ENCODE assay signal across 21 mouse cellular contexts in the genomic region with DNA sequence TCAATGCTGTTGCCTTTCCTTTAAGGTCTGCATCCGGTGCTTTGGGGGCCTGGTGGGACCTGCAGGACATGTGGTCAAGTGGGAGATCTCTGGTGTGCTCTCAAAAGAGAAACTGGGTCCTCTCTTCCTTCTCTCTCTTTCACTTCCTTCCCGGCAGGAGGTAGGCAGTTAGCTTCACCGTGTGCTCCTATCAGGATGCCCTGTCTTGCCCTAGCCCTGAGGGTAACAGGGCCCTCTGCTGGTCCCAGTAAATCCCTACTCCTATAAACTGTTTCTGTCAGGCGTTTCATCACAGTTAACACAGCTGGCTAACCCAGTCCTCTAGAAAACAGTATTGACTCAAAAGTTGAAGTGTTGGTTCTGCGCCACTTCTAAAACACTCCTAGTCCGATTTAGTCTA. TPM values are rescaled to one million over a fixed set of nuclear protein-coding genes. Genes with fewer than 3 reads are reported as not detected.
"Had no signal": no experiment of that assay in that cellular context is flagged by ENCODE, and none has a peak within 500 bp of the region (broad histone marks: within the 10 kb centered on the region; RNA-seq: fewer than 3 reads in every experiment).

No protein-coding gene starts in this region.

- H3K9me3 ChIP-seq: midbrain, embryonic 10.5 days; midbrain, embryonic 12.5 days; neural tube, embryonic 12.5 days had no signal

- H3K27me3 ChIP-seq: midbrain, embryonic 12.5 days; neural tube, embryonic 12.5 days had no signal

- H3K4me3 ChIP-seq: midbrain, embryonic 10.5 days; midbrain, embryonic 12.5 days; neural tube, embryonic 12.5 days had no signal

- H3K4me1 ChIP-seq: neural tube, embryonic 12.5 days had no signal

- H3K27ac ChIP-seq: liver, embryonic 14.5 days; macrophage; midbrain, embryonic 10.5 days; midbrain, embryonic 12.5 days; neural tube, embryonic 12.5 days had no signal

- H3K9ac ChIP-seq: liver, embryonic 14.5 days; lung, embryonic 14.5 days; midbrain, embryonic 12.5 days; neural tube, embryonic 12.5 days had no signal

- DNase-seq: lung, adult 18-20 months; lung, embryonic 14.5 days; lung, postnatal 14 days; lung, postnatal 36 days; midbrain, embryonic 14.5 days; right cerebral cortex, postnatal 25 days; right cerebral cortex, postnatal 4 days; spleen, adult 18-20 months; thymus, adult 18-20 months; thymus, postnatal 14 days; thymus, postnatal 36 days had no signal

- H3K4me2 ChIP-seq: lung, embryonic 14.5 days; midbrain, embryonic 12.5 days; neural tube, embryonic 12.5 days had no signal

- H3K36me3 ChIP-seq: midbrain, embryonic 10.5 days; midbrain, embryonic 12.5 days; neural tube, embryonic 12.5 days had no signal

RNA-seq across cellular contexts. Expression of a gene that starts 9.9 kb away (rescaled TPM):
- total RNA-seq: megakaryocyte, adult 5-6 weeks; megakaryocyte-erythroid progenitor cell, adult 5-6 weeks; monocyte, adult 5-6 weeks; neutrophil, adult 5-6 weeks had no signal
- polyA plus RNA-seq: macrophage; small intestine, adult 2 months had no signal
